Mouse (Mus musculus): Measurements from ENCODE around the gene Vnn1.

GRCm38 (mm10) chr10:23864362-23865312 lies 29.9 kb upstream of the Vnn1 start:
- TF ChIP-seq POLR2A (IDR thresholded peaks at IDR 0.05; ENCODE audit: low read depth, low read length) (no peak), CTCF (IDR thresholded peaks at IDR 0.05; ENCODE audit: borderline replicate concordance, insufficient read depth, low read length) (no peak)
